Mouse (Mus musculus) left cerebral cortex, postnatal 14 days (tissue): Measurements from ENCODE around the gene Rnf150. TPM values are rescaled to one million over a fixed set of nuclear protein-coding genes. Genes with fewer than 3 reads are reported as not detected.
"Not testable (repeated sequence)": the region's sequence is repeated elsewhere in the genome, so short reads cannot be mapped to it uniquely, and the experiment has no call there.

ENCODE experiments used
- DNase-seq, 2 experiments: peaks; one replicate each; pipeline ENCODE4 v3.0.0; 2021 to 2022; ENCODE audit warnings: low spot score in 2 of 2, mixed read lengths in 1 of 2
- intact Hi-C: fragments of 180-260 bp; cut with DNase I; formaldehyde crosslinking; loops from one replicate; pipeline ENCODE4 v1.15.1; 2025
- total RNA-seq, 2 experiments: library from RNA; stranded (reverse); gene quantifications; 2 replicates each; pipeline ENCODE4 v1.2.3; 2021

Rnf150 gene
- total RNA-seq, 2 experiments from 2014 or later, result 33.0 to 35.0 TPM

DNA sequence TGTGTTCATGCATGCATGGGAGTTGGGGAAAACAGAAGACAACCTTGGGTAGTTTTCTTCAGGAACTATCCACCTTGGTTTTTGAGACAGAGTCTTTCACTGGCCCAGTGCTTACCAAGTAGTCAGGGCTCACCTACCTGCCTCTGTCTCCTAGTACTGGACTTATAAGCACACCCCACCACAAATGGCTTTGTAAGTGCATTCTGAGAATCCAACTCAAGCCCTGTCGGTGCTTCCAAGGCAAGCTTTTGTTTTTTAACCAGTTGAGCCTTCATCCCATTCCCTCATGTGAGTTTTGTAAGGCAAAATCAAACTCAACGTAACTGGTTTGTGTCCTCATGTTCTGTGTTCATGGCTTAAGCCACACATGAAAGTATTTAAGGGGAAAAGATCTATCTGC is 196.9 kb downstream of the Rnf150 start:
- DNase-seq, result no peak
- intact Hi-C loops, result no loop called here

DNA sequence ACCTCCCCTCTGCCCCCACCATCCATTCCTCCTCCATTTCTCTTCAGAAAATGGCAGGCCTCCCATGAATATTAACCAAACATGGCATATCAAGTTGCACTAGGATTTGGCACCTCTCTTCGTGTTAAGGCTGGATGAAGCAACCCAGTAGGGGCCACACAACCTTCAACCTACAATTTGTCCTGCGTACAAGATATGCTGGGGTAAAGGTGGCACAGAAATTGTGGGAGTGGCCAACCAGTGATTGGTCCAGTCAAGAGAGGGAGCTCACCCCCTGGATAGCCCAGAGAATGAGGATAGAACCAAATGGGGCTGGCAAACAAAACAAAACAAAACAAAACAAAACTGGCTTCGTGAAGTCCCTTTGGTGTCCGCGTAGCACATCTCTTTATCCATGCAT is 198.1 kb downstream of the Rnf150 start:
- DNase-seq, result no peak
- intact Hi-C loops, result no loop called here

DNA sequence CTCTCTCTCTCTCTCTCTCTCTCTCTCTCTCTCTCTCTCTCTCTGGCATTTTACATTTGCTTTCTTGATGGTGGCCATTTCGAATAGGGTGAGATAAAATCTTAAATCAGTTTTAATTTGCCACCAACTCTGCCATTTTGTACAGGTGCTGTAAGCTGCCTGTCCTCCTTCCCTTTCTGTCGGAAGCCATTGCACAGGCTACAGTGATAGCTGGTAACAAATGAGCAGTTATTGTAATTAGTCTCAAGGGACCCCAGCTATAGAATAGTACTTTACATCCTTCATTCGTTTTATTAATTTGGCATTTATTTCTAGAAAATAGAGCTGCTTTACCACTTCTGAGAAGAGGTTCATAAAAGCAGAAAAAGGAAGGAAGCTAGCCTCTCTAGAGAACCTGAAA is 198.7 kb downstream of the Rnf150 start:
- DNase-seq, result no peak
- intact Hi-C loops, result no loop called here

DNA sequence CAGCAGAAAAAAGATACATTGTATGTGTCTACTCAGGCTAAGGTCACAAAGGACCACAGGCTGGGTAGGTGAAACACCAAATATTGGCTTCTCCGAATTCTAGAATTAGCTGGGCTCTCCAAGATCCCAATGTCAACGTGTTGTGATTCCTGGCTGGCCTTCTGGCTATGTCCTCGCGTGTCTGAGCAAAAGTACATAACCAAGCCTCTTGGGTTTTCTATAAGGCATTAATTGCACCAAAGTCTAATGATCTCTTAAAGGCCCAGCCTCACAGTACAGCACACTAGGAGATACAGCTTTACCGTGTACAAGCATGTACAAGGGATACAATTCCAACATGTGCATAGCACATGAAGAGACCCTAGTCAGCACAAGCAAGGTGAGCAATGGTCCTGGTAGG is 199.1 kb downstream of the Rnf150 start:
- intact Hi-C loops, result no loop called here
- no peak for DNase-seq

DNA sequence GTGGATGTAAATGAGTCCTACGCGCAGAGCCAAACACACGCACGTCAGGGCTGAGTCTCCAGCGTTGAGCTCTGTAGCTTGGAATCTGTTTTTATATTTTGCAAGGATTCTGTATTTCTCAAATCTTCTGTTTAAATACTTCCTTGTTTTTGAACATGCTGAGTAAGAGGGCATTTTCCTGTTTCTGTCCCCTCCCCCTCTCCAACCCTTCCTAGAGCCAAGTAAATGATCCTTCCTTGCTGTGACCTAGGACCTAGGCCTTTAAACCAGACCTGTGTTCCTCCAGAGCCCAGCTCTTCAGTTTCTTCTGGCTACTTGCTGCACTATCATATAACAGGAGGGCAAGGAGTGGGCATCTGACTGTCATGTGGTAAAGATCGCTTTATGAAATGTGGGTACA is 200.9 kb downstream of the Rnf150 start:
- no peak for DNase-seq
- intact Hi-C loops, result no loop called here

DNA sequence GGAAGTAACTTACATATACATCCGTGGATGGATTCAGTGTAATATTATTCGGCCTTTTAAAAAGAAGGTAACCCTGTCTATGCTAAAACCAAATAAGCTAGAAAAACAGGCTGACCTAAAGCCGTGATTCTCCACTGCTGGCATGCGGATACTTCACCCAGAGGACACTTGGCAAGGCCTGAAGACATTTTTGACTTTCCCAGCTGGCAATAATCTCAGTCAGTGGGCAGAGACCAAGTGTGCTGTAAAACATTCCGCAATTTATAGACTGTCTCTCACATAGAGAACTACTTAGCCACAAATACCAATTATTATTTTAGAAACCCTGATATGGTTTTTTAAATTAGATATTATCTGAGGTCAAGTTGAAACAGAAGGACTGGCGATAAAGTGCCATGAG is 202.9 kb downstream of the Rnf150 start:
- DNase-seq, result no peak
- intact Hi-C loops, result no loop called here

DNA sequence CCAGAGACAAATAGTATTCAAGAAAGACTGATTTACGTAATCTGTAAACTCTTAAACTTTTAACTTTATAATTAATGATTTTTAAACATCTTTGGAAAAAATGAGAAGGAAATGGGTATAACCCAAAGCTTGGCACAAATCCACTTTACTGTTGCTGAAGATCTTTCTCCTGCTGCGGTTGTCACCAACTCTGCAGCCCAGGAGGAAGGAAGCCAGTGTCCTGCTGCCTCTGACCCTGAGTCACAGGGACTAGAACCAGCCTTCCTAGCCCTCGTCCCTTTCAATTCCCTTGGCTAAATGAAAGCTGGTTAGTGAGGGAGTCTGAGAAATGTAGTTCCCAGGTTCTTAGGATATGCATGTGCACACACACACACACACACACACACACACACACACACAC is 203.7 kb downstream of the Rnf150 start:
- intact Hi-C loops, result no loop called here
- DNase-seq, result no peak

DNA sequence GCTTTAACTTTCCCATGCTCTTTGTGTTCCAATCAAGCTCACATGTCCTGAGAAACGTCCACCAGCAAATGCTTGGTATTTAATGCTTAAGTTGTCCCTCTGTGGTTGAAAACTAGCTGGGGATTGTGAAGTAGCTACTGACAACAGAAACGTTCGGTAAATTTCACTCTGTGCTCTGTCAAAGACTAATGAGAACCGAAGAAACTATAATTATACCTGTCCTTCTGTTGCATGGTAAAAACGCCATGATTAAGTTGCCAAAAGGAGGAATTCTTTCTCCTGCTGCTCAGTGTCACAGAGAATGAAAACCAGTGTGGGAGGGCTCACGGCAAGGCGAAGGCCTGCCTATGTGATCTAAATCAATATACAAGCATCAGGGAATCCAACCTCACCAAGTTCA is 204.8 kb downstream of the Rnf150 start:
- no peak for DNase-seq
- intact Hi-C loops, result no loop called here

DNA sequence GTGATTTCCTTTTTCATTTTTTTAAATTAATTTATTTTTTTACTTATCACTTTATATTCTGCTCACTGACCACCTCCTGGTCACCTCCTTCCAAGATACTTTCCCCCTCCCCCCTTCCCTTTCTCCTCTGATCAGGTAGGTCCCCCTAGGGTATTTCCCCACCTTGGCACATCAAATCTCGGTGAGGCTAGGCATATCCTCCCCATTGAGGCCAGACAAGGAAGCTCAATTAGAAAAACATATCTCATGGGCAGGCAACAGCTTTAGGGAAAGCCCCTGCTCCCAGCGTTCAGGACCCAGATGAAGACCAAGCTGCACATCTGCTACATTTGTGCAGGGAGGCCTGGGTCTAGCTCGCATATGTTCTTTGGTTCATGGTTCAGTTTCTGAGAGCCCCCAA is 211.1 kb downstream of the Rnf150 start:
- intact Hi-C loops, result no loop called here
- DNase-seq, result no peak

DNA sequence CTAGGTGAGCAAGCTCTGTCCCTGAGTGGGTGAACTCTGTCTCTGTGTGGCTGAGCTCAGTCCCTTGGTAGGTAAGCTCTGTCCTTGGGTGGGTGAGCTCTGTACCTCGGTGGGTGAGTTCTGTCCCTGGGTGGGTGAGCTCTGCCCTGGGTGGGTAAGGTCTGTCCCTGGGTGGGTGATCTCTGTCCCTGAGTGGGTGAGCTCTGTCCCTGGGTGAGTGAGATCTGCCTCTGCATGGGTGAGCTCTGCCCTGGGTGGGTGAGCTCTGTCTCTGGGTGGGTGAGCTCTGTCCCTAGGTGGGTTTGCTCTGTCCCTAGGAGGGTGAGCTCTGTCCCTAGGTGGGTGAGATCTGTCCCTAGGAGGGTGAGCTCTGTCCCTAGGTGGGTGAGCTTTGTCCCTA is 213.5 kb downstream of the Rnf150 start:
- intact Hi-C loops, result no loop called here
- DNase-seq, result no peak

DNA sequence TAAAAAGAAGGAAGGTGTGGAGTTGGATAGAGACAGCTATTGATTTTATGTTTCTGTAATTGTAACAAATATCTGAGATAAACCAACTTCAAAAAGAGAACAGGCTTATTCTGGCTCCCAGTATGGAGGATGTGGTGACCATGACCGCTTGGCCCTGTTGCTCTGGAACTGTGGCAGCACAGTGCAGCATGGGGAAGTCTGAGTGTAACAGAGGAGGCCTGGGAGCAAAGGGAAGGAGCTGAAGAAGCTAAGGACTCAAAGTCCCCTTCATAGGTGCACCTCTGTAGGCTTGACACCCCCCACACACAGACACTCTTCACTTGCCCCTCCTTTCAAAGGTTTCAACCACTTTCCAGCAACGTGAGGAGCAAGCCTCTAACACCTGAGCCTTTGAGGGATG is 214.2 kb downstream of the Rnf150 start:
- intact Hi-C loops, result no loop called here

DNA sequence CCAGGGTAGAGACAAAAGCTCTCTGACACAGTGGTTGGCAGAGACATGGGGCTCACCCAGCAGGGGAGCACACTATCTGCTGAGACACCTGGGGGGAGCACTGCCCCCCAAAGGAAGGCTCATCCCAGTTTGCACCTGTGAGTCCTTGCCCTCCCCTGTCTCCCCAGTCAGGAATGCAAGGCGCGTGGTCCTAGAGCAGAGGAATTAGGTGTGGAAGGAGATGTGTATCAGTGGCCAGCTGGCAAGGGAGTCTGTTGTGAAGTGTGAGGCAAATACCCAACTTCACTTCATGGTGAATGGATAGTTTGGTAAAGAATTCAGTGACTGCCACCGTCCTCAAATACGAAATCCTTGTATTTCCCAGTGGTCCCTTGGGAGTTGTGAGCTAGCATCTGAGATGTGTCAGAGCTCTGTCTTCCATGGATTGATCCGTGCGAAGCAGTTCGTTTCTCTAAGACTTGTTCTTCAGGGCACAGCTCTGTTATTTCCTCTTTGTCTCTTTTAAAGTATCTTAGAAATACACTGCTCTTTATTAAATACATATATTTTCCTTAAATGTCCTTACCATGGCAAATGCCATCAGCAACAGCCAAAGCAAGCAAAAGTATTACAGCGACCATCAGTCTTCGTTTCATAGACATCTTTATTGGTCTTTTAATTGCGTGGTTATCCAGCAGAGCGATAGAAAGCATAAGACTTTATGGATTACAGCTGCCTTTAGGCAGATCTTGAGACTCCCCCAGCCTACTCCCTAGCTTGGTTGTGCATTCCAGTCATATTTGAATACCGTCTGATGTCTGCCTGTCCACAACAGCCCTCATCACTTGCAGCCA is 215.8 kb downstream of the Rnf150 start:
- no peak for DNase-seq
- intact Hi-C loops, result no loop called here

More for the DNA sequence above, 214.2 kb downstream of the Rnf150 start:
- no peak for DNase-seq

DNA sequence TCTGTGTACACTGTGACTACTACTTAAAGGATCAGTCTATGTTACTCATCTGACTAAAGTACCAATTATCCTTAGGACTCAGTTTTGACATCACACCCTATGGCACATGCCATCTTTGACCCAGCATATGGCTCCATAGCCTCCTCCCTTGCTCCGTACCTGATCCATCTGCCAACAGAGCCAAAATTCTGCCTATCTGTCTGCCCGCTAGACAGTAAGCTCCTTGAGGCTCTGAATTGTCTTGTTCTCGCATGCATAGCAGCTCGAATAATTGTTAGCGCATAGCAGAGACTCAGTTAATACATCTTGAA is 216.3 kb downstream of the Rnf150 start:
- no peak for DNase-seq
- intact Hi-C loops, result no loop called here

DNA sequence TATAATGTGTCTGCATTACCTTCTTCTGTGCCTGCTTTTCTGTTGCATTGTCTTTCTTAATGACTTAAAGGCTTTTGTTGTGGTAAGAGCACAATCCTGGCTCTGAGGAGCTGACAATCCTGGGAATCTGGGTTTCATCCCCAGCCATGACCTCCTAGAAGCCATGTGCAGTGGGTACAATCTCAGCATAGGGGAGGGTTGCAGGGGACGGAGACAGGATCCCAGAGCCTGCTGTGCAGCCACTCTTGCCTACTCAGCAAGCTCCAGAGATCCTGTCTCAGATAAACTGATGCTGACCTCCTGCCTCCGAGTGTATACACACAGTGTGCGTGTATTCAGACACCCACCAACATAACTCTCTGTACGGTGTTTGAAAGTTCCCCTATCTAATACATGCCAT is 218.1 kb downstream of the Rnf150 start:
- no peak for DNase-seq
- intact Hi-C loops, result no loop called here

DNA sequence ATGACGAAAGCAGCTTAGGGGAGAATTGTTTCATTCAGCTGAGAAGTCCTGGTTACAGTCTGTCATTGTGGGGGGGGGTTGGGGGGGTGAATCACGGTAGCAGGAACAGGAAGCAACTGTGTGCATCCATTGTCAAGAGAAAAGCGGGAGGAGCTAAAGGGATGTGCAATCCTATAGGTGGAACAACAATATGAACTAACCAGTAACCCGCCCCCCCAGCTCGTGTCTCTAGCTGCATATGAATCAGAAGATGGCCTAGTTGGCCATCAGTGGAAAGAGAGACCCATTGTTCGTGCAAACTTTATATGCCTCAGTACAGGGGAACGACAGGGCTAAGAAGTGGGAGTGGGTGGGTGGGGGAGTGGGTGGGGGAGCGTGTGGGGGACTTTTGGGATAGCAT is 218.7 kb downstream of the Rnf150 start:
- DNase-seq, intact Hi-C loops: not testable (repeated sequence)

DNA sequence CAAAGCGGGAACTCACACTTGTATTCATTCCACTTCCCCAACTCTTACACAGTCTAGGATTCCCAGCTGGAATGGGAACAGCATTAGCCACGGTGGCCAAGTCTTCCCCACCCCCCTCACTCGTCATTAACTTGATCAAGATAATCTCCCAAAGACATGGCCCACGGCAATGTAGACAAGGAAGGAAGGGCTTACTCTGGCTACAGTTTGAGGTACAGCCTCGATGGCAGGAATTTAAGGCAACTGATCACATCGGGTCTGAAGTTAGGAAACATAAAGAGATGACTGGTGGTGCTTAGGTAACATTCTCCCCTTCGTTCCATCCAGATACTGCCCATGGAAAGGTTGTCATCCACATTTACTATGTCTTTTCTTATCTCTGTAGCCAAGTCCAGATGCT is 219.1 kb downstream of the Rnf150 start:
- intact Hi-C loops, result no loop called here
- DNase-seq, result no peak

DNA sequence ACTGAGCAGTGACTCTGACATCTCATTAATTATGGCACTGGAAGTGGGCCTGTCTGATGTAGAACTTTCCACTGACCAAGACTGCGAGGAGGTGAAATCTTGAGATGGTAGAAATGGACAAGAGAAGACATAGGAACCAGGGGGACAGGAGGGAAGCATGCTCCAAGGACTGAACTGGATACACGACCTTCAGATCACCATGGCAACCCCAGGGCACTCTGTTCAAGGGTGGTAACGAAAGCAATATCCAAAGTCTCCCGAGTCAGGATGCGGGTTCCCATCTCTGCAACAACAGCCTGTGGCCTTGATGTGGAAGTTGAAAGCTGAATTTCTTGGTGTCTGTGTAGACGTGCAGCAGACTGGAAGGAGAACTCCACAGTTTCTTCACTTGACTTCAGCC is 220.3 kb downstream of the Rnf150 start:
- DNase-seq, result no peak
- intact Hi-C loops, result no loop called here

DNA sequence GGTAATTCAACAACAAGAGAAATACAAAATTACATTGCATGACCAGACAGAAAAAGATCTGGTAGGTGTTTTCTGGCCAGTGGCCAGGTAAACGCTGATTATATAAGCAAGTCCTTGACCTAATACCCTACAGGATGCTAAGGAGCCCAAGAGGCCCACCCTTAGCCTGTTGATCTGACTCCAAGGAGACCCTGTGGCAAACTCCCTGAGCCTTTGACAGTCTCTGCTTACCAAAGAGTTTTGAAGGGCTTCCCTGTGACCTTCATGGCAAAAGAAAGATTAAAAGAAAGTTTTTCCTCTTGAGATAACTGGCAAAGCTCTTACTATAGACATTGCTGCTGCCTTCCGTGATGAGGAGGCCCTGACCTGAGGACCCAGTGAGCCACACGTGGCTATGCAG is 222.4 kb downstream of the Rnf150 start:
- intact Hi-C loops, result no loop called here
- no peak for DNase-seq

DNA sequence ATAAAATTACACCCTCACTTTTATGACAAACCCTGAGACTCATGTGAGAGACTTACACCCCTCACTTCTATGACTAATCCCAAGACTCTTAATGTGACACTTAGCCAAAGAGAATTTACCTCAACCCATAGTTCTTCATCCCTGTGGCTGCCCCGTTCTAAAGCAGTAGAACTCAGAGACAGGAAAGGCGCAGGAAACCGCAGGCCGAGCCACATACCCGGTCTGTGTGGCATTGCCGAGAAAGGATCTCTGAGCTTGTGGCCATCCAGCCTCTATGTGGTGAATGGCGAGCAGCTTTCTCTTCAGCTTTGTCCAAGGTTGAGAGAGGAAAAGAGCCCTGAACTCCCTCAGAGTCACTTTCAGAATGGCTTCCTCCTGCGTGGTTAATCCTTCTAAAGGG is 223.5 kb downstream of the Rnf150 start:
- intact Hi-C loops, result no loop called here
- no peak for DNase-seq

DNA sequence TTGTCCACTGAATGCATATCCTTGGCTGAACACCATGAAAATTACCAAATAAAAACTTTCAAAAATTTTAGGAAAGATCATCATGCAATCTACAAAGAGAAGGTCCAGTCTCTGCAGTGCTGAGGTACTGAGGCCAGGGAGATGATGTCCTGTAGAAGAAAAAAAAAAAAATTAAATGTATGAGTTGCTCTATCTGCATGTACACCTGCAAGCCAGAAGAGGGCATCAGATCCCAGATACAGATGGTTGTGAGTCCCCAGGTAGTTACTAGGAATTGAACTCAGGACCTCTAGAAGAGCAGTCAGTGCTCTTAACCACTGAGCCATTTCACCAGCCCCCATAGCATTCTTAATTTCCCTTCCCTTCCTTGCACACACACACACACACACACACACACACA is 224.4 kb downstream of the Rnf150 start:
- no peak for DNase-seq
- intact Hi-C loops, result no loop called here

DNA sequence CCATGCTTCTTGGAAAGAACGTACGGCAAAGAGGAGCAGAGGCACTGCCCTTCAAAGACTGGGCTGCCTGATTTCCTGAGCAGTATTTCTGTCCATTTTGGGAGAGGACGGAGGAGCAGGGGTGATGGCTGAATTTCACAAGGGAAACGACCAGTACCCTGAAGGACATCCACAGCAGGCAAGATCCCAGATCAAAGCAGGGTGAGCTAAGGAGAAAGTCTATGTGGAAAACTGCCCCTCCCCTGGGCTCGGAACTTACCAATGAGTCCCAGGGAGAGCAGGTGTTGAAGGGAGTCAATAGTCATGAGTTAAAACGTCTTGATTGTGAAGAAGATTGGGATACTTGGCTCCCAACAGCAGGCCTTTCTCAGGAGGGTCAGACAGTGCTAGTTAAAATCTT is 225.0 kb downstream of the Rnf150 start:
- DNase-seq, result no peak
- intact Hi-C loops, result no loop called here
